Mouse (Mus musculus) gastrocnemius, adult 8-10 months (tissue): ENCODE results near the gene Faap20. TPM values are rescaled to one million over a fixed set of nuclear protein-coding genes. Genes with fewer than 3 reads are reported as not detected.

ENCODE experiments used
- DNase-seq, 2 experiments: peaks; one replicate each; pipeline ENCODE4 v3.0.0; 2022; ENCODE audit warnings: low spot score in 2 of 2
- total RNA-seq, 4 experiments: library from RNA; stranded (reverse); gene quantifications; 2 replicates each; pipeline ENCODE4 v1.2.4; 2022

Faap20 gene
- total RNA-seq, 4 experiments from 2014 or later, result 3.6 to 6.8 (median 5.0) TPM

DNA sequence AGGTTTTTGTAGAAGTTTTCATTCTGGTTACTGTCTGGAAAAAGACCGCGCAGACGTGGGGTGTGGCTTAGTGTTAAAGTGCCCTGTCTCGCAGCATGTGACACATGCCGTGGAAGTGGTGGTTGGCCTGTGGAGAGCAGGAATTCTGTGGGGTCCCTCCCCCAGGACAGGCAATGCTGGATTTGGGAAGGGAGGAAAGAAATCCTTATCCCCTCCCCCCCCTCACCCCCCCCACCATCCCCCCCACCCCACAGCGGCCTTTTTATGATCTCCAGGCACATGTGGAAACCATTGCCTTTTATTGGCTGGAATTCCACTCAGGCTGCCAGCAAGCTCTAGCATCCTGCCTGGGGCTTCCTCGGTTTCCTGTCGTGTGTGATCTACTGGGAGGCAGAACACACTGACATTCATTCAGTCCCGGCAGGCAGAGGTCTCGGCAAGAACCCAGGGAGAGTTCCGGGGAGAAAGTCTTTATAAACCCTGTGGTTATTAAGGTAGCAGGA, 33.5 kb downstream of the Faap20 start:
- DNase-seq, result peak in 1 of 2 experiments; percentile 23

- no peak for DNase-seq
Measured at GRCm38 (mm10) chr4:155283585-155283984, 34.0 kb downstream of the Faap20 start.

- DNase-seq, result no peak
Measured at GRCm38 (mm10) chr4:155284521-155285379, 35.1 kb downstream of the Faap20 start.

DNA sequence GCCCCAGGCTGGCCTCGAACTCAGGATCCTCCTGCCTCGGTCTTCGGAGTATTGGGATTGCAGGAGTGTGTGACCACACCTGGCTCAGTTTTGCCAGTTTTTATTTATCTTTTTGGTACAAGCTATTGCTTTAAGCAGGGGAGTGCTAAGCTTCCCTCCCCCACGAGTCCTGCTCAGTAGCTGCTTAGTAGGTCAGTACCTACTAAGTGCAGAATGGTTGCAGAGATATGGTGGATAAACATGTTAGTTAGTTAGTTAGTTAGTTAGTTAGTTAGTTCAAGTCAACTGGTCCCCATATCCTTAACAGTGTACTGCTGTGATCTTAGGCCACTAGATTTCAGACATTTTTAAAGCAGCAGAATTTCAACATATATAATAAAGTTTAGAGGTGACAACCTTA, 36.5 kb downstream of the Faap20 start:
- DNase-seq, result no peak

DNA sequence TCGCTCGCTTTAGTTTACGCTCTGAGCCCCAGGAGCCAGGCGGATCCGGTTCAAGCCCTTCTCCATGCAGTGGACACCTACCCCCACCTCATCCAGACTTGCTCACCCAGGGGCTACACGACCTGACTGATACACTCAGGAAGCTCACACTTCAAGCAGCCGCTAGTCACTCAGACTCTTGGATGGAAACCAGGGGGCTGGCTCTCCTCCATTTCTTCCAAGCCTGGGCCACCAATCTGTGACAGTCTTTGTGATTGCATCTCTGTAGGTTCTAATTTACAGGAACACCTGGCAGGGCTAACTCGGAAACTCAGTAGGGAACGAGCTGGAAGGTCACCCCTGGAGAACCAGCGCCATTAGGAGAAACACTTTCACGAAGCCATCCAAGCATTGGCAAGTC, 38.1 kb downstream of the Faap20 start:
- DNase-seq, result no peak

DNA sequence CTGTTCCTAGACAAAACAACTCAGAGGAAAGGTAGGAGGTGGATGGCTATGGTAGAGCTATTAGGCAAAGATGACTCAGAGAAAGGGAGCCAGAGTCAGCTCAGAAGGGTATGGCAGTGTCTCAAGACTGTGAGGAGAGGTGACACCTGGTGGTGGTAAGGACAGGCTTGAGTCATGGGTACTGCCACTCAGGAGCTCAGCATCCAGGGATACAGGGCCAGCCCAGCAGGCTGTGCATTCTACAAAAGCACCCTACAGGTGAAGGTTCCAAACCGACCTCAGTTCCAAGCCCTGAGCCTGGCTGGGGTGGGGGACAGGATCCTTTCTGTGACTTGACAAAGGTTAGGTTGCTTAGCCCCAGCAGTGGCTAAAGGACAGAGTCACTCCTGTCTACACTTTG, 39.0 kb downstream of the Faap20 start:
- DNase-seq, result no peak

DNA sequence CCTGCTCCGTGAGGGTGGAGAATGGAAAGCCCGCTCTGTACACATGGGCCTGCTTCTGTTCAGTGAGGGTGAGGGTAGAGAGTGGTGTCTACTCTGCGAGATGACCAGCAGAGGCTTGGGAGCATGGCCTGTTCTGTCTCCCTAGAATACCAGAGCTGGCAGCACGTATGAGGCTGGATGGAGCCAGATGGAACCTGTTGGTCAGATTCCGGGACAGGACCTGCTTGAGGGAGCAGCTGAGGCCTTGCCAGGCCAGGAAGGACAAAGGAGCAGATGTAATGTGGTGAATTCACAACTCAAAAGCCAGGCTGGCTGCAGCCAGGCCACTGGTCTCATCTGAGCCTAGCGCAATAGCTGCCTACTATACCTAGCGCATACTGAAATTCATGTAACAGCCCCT, 40.4 kb downstream of the Faap20 start:
- DNase-seq, result no peak

GRCm38 (mm10) chr4:155292863-155293262, 43.3 kb downstream of the Faap20 start:
- no peak for DNase-seq

- DNase-seq, result peak in 1 of 2 experiments; percentile 32
Measured at GRCm38 (mm10) chr4:155294381-155294780, 44.8 kb downstream of the Faap20 start.

GRCm38 (mm10) chr4:155295026-155295590, 45.5 kb downstream of the Faap20 start:
- DNase-seq, result no peak

DNA sequence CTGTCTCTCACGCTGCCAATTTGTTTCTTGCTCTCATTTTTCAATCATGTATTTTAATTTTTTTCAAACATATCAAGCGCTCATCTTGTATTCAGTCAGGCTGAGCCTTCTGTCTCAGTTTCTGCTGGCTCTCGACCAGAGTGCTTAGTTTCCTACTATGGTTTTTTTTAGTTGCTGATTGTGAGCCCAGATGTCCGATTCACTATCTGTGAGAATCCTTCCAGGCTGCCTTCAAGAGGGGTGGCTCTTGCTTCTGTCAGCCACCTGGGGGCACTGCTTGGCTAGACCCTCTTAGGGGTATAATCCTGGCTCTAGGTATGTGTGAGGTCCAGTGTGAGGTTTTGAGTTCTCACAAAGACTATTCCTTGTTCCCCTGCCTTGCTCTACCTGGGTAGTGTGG, 46.4 kb downstream of the Faap20 start:
- no peak for DNase-seq

DNA sequence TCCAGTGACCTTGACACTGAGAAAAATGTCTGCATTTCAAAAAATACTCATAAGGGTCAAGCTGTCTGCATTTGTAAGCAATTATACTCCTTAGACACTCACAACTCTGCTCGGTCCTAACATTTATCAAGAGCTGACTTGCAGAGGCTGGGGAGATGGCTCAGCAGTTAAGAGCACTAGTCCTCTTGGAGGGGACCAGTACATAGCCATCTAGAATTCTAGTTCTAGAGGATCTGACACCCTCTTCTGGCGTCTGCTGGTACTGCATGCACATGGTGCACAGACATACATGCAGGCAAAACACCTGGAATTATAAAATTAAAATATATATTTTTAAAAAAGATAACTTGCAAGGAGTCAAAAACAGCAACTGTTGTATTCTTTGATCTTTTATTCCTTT, 47.5 kb downstream of the Faap20 start:
- DNase-seq, result no peak

GRCm38 (mm10) chr4:155298826-155299225, 49.2 kb downstream of the Faap20 start:
- no peak for DNase-seq

DNA sequence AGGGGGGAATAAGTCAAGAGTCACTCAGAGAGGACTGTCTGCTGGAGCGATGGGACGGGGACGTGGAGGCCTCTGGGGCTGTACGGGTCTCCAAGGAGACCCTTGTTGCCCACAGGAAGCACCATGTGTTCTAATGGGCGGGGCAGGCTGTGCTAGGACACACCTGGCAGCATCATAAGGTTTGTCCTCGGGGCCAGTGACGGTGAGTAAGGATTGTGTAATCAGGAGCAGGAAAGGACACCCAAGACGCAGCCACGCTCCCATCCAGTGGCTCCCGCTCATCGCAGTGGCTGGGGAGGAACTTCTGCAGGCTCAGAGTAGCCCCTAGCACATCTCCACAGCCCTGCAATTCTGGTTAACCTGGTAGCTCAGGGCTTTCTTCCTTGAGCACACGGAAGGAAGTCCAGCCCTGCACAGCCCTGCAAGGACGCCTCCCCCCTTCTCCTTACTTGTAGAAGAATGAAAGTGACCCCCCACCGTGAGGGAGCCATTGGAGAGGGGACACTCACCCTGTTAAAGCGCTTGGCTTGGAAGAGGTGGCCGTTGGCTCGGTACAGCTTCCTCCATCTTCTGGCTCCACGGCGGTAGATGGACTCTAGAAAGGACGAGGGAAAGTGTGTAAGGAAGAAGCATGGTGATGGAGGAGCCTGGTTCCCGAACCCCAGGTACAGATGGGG, 51.0 kb downstream of the Faap20 start:
- no peak for DNase-seq

GRCm38 (mm10) chr4:155301098-155301447, 51.5 kb downstream of the Faap20 start:
- no peak for DNase-seq

DNA sequence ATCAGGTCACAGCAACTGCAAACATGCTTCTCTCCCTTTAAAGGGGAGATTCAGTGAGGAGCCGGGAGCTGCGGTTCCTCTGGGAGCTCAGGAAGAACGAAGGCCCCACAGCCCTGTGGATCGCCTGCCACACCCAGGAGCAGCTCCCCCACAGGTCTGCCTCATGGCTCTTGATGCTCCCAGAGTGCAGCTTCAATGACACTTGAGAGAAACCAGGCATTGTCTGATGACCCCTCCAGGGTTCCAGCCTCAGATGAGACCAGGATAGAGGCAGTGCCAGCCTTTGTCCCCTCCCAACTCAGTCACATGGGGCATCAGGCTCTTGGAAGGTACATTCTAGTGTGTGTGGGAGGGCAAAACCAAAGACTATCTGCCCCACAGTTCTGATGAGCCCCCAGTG, 52.4 kb downstream of the Faap20 start:
- no peak for DNase-seq

- DNase-seq, result no peak
Measured at GRCm38 (mm10) chr4:155304508-155305096, 55.0 kb downstream of the Faap20 start.

GRCm38 (mm10) chr4:155305531-155306031, 56.0 kb downstream of the Faap20 start:
- no peak for DNase-seq
